Mouse (Mus musculus) layer of hippocampus, postnatal 10 days (tissue): ENCODE data around the gene St8sia6. TPM values are rescaled to one million over a fixed set of nuclear protein-coding genes. Genes with fewer than 3 reads are reported as not detected.

Experiments used
- DNase-seq, 2 experiments: peaks; one replicate each; pipeline ENCODE4 v3.0.0; 2021; ENCODE audit warnings: low spot score in 2 of 2
- total RNA-seq, 2 experiments: library from RNA; stranded (reverse); gene quantifications; 2 replicates each; pipeline ENCODE4 v1.2.3; 2021

The St8sia6 gene
- total RNA-seq, 2 experiments from 2014 or later, result 2.1 to 2.4 TPM

DNA sequence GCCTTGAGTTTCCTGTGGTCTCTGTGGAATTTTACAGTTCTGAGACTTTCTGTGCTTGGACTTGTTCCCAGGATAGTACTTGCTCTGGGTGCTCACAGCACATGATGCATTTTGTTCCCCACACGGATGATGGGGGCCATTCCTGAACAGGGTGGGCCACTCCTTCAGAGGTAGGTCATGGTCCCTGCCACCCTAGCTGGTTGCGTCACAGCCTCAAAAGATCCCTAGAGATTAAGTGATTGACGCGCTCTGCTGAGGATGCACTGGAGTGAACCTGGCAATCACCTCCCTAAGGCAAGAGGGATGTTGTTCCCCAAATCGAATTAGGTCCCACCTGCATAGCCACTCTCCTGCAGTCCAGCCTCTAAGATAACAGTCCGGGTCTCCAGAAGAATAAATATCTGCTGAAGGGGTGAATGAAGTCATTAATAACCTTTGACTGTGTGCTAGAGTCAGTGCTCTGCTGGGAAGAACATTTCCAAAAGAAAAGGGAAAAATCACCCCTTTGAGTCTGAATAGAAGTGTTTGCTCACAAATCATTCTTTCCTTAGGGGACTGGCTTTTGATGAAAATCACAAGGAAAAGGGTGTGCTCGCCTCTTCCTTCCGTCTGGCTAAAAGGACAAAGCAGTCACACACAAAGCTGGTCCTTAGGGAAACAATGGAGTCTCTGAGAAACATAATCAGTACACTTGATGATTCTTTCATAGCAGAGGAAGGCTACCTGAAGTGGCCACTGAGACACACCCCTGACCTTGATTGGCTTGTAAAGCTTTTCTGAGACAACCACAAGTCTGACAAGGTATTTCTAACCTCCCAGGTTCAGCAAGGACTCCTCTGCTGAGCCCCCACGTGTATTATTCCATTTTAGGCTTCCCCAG, 26.1 kb downstream of the St8sia6 start:
- no peak for DNase-seq

DNA sequence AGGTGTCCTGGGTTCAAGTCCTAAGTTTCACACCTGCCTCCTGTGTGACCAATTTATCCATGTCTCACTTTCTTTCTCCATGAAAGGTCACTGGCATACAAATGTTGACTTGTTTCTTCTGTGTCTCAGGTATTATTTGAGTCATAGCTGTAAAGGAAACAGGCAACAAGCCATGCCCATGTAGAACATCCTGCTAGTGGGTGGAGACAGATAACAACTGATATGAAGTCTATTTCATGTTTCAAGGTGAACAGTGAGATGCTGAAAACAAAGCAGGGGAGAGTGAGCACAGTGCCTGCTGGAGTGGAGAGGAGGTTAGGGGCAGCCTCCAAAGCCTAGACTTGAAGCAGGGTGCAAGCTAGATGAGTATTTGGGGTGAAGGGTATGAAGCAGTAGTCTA, 33.5 kb downstream of the St8sia6 start:
- no peak for DNase-seq

DNA sequence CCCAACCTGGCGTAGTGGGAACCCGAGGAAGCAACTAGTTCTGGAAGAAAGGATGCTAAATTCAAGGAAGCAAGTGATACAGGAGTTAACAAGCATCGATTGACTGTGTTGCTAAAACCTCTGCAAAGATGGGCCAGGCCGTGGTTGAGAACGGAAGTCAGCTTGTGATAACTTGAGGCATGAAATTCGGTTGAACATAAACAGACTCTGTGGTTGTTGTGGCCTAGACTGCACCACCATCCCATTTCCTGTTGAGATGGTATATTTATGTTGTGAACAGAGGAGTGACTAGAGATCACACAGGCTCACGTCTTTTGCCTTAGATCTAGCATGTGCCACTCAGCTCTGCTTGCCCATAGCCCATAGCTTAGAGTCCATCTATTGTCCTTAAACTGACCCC, 36.5 kb downstream of the St8sia6 start:
- no peak for DNase-seq

DNA sequence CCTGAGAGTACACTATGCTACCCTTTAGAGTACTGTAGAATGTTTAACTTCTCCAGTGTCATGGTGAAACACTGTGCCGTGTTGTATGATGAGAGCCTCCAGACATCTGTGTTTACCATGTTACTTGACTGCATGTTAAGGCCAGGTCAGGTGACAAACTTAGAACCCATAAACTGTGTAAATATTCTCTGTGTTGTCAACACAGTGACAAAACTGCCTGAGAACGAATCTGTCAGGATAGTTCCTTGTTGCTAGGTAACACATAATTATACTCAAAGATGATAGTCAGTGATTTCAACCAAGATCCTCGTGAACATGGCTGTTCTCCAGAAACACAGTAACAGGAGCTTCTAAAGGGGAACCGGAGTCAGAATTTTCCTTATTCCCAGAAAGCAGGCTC, 38.1 kb downstream of the St8sia6 start:
- DNase-seq, result no peak

DNA sequence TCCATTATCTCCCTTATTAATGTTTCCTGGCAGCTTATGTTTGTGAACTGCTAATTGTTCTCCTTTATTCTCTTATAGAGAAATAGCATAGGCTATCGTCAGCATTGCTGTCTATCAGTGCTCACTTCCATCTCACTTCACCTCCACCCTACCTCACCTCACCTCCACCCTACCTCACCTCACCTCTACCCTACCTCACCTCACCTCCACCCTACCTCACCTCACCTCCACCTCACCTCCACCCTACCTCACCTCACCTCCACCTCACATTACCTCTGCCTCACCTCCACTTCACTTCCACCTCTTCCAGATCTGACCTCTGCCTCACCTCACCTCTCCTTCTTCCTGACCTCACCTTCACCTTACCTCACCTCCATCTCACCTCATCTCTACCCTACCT, 42.2 kb downstream of the St8sia6 start:
- no peak for DNase-seq

DNA sequence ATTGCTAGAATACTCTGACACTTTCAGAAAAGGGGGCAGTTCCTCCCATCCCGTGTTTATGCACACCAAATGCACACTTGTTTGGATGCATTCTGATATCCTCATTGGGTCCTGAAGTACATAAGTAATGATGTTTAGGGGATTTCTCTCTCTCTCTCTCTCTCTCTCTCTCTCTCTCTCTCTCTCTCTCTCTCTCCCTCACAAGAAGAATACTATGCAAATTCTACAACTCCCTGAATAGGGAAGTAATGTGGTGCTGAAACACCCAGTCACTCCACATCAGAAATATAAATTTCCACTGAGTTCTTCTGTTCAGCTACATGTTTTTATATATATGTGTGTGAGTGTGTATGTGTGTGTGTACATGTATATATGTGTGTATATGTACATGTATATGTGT, 43.1 kb downstream of the St8sia6 start:
- no peak for DNase-seq

DNA sequence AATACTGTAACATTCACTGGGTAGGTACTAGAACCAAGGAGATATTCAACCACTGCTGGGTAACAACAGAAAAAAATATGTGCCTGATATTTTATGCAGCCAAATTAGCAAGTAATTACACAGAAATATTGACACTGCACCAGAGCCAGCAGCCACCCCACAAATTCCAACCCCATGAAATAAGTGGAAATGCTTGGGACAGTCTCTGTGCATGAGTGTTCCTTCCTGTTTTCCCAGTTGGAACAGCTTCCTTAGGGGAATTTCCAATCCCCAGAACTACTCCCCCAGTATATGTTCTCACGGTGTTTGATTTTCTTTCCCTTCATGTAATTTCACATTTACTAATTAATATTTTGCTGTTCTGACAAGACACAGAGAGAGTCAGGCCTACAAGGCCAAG, 43.8 kb downstream of the St8sia6 start:
- DNase-seq, result no peak

DNA sequence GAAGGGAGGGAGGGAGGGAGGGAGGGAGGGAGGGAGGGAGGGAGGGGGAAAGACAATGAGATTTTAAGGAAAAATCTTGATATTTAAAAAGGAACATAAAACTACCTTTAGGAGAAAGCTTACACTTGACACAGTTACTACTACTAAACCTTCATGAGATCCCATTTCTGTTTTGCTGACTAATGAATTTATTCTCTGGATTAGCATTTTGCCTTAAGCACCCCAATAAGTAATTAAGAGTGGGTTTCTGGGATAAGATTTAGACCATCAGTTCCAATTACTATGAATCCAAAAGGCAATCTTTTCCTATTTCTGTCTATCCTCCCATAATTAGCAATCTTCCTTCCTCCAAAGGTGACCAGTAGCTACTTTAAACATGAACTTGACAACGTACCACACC, 44.7 kb downstream of the St8sia6 start:
- DNase-seq, result no peak

DNA sequence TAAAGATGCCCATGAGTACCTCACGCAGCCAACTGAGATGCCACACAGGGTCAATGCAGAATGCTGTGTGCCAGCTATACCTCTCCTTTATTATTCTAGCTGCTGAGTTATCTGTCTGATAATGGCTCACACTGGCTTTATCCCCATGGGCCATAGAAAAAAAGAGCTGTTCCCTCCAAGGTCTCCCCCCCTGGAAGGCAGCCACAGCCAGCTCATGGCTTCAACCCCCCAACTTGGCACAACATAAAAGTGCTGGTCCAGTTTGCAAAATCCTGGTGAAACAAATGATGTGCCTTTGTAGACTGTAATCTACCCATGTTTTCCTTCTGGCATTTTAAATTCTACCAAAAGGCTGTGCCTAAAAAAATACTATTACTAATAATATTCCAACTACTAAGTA, 46.3 kb downstream of the St8sia6 start:
- no peak for DNase-seq

DNA sequence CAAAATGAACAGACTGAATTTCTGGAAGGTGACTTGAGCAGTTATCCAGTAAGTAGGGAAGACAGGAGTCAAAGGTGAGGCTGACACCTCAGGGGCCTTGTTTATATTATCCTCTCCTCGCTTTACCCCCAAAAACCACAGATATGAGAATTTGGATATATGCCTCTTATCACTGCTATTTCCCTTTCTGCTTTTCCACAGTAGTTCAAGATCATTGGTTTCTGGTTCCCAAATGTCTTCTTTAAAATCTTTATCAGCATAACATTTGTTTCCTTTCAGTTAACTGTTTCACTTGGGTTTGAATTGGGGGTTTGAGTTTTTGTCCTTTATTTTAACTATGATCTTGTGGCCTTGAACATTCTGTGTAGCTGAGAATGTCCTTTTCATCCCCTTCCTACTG, 47.8 kb downstream of the St8sia6 start:
- DNase-seq, result no peak

DNA sequence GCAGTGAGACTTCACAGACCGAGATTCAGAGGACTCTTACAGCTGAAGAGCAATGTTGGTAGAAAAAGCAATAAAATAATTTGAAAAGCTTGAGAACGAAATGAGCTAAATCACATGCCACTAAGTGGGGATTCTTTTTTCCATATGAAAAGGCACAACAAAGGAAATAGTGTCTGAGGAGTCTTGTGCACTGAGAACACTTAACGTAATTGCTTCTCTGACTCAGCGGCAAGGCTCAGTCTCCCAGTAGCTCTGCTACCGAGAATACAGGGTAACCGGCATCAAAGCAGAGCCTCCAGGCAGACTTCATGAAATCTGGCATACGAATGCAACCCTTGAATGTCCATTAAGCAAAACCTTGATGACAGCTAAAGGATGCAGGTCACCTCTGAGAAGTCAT, 55.2 kb downstream of the St8sia6 start:
- no peak for DNase-seq

DNA sequence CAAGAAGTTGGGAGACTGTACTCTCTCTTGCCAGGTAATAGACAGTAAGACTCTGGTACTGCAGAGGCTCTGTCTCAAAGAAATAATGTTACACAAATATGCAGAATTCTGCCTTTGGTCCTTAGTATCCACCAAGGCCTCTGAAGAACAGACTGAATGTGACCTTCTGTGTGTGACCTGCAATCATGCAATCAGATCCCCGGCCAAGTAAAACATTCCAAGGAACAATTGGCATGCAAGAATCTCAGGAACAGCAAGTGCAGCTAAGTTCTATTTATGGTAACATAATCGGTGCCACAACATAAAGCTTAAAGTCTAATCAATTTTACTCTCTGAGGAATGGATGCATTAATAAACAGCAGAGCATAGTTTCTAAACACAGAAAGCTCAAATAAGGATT, 66.0 kb downstream of the St8sia6 start:
- no peak for DNase-seq

DNA sequence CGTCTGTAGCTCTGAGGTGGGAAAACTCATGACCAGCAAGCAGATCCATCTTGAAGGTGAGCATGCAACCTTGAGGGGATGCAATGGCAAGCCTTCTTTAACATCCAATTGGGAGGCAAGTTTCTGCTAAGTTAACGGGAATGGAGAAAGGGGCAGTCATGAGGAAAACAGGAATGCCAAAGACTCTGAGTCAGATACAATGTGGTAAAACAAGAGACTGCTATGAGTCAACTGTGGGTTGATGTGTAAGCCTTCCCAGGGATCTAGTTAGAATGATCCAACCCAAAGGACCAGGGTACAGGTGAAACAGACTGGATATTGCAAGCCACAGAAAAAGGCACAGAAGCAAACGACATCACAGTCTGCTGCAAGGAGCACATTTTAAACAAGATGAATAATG, 68.3 kb downstream of the St8sia6 start:
- no peak for DNase-seq

DNA sequence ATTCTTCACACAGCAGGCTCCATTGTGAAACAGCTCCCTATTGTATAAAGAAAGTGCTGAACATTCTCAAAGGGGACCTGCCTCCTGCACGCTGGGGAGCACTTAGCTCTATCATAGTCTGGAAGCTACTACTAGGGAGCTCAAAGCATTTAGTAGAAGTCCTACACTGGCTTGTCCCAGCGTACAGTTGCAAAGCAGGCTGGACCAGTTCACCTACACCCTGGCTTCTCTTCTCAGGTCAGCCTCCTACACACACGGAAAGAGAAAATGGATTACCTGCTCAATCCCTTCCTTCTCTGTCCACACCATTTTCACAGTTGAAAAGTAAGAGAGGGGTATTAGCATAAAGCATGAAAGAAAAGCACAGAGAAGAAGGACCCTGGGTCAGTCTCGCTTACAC, 71.6 kb downstream of the St8sia6 start:
- no peak for DNase-seq

DNA sequence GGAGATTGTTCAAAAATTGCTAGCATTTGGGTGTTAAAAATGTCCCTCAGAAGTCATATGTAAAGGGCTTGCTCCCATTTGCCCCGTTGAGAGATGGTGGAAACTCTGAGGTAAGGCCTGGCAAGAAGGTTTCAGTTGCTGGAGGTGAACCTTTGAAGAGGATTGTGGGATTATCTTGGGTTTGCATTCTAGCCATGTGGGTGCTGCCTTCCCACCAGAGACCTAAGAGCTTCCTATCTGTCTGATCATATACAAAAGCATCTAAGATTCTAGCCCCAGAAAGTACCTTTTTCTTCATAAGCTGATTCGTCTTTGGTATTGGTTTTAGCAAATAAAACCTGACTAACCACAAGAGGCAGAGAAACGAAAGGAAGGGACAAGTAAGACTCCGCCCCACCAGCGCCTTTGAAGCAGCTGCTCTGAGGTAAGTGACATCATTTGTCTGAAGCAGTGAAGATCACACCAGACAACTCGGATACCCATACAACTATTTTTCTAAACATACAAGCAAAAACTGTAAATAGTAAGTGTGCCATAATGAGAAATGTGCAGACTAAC, 75.2 kb downstream of the St8sia6 start:
- no peak for DNase-seq

DNA sequence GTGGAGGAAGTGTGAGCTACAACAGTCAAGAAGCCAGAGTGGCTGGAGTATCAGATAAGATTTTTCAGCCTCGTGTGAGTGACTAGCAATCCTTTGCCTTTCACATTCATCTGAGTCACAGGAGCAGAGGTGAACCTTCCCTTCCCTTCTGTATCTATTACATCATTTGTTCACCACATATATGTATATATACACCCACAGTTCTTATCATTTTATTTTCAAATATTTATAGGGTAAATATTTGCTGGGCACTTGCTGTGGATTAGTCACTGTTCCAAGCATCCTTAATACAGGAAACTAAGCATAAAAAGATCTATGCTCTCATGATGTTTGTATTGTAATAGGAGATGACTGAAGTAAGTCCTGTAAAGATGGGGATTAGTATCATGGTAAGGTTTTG, 85.1 kb downstream of the St8sia6 start:
- DNase-seq, result no peak

DNA sequence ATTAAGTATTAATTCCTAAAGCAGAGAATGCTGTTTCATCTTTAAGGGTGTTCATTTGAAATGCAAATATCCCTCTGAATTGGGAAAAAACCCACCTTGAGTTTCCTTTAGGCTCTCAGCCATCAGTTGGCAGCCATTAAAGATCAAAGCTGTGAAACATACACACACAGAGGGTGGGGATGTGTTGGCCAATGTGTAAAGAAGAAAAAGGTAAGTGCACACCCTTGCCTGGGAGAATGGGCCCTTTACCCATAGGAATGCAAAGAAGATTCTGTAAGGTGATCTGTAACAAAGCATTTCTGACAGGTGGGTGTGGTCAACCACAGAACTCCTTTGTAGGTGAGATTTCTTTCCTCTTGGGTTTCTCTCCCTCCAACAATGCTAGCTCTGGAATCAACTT, 96.3 kb downstream of the St8sia6 start:
- DNase-seq, result no peak

DNA sequence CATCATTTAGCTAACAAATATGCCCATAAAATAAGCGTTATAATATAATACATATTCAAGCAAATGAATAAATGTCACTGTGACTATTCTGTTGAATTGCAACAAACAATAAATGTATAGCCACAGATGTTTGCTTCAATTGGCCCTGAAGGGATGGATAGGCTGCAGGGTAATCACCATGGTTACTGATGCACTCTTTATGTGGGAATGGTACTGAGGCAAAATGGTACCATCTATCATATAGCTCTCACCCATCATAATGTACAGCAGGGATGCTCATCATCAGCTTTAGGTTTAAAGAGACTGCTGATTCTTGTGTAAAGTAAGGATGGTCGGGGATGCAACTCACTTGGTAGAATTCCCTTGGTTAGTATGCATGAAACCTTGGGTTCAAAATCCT, 99.4 kb downstream of the St8sia6 start:
- DNase-seq, result no peak

DNA sequence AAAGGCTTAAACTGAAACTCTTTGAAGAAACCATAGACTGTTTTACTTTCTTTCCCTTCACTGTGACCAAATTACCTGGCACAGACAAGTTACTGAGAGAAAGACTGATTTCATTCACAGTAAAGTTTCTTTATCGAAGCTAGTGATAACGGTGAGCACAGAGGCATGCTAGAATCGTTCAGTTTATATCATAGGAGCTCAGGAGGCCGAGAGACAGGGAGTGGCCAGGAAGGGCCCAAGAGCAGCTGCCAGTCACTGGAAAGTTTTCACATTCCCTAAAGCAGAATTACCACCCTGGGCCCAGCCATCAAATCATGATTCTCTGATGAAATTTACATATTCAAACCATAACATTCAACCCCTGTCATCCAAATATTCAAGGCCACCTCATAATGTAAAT, 109.5 kb downstream of the St8sia6 start:
- DNase-seq, result no peak

DNA sequence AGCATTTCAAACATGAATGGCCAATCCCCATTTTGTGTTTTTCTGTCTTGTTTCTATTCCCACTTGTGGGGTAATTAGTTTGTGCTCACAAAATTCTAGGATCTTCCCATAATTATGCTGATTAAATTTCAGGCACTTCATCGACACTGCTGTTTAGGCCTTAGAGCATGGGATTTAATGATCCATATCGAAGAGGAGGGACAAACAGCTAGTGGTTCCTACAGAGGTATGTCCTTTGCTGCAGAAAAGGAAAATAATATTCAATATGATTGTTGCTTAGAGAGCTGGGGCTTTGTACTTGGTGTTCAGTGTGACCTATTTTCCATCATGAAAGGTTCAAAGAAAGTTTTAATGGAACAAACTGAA, 110.7 kb downstream of the St8sia6 start:
- DNase-seq, result no peak

DNA sequence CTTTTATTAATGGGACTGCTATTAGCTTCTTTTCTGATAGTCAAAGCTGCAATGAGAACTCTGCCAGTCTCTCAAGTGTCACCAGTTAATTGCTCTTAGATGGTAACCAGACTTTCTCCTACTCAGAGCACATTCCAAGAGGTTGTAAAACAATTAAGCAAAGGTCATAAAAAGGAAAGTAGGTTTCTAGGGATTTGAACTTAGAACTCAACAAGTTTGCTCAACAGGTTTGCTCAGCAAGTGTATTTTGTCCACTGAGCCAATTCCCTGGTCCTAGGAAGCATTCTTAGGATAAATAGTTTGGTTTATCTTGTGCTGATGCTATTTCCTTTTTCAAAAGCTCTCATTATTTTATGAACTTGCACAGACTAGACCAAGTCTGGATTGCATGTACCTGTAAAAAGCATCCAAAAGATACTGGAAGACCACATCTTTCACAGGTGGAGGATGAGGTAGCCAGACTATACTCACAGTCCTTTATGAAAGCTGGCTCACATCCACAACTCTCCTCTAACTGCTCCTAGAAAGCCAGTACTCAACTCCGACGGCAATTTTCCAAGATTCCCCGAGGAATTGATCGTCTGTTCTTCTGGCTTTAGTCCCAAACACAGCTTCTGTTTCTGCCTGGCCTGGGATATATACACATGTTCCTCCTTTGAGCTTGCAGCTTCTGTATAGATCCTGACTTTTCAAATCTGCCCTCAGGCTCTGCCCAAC, 111.2 kb downstream of the St8sia6 start:
- DNase-seq, result peak; percentile 7 to 12

DNA sequence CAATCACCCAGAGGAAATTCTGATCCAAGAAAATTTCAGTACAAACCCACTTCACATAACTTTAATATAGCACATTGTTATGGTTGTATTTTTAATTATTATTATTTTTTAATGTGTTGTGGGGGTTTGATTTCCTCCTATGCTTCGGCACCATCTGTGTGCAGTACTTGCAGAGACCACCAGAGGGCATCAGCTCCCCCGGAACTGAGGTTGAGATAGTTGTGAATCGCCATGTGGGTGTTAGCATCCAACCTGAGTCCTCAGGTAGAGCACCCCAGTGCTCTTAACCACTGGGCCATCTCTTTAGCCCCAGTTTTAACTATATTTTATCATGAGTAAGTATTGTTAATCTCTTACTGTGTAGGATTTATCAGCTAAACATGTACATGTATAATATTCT, 120.9 kb downstream of the St8sia6 start:
- peak in 1 of 2 experiments; percentile 23 for DNase-seq

DNA sequence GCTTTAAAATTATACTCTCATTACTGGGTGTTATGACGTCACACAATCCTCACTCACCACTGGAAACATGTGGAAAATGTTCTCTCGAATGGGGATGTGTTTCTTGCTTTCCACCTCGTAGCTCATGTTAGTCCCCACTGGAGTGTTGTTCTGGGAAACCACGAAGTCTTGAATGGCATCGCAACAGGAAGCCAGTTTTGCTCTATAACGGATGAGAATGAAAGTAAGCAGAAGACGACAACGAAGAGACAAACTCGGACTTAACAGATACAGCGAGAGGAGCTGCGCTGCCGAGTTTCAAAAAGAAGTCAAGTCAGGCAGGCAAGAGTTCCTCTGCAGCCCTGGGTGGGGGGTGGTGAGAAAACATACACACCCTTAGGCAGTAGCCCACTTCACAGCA, 121.4 kb downstream of the St8sia6 start:
- no peak for DNase-seq
